Mouse (Mus musculus): Measurements from ENCODE around the gene Clasp1.

- TF ChIP-seq POLR2A (IDR thresholded peaks at IDR 0.05; ENCODE audit: low read depth, low read length) (no peak), CTCF (IDR thresholded peaks at IDR 0.05; ENCODE audit: extremely low read depth, insufficient read length, insufficient replicate concordance, low read depth, low read length) (no peak)
These were observed 122.1 kb downstream of the Clasp1 start for GRCm38 (mm10) chr1:118510996-118511395.

All from small intestine, adult 2 months (tissue).